Mouse (Mus musculus): Measurements from ENCODE around the gene BC030867. TPM values are rescaled to one million over a fixed set of nuclear protein-coding genes. Genes with fewer than 3 reads are reported as not detected.

Gene BC030867
- total RNA-seq, 1 experiment from 2014 or later, result 4.9 TPM

DNA sequence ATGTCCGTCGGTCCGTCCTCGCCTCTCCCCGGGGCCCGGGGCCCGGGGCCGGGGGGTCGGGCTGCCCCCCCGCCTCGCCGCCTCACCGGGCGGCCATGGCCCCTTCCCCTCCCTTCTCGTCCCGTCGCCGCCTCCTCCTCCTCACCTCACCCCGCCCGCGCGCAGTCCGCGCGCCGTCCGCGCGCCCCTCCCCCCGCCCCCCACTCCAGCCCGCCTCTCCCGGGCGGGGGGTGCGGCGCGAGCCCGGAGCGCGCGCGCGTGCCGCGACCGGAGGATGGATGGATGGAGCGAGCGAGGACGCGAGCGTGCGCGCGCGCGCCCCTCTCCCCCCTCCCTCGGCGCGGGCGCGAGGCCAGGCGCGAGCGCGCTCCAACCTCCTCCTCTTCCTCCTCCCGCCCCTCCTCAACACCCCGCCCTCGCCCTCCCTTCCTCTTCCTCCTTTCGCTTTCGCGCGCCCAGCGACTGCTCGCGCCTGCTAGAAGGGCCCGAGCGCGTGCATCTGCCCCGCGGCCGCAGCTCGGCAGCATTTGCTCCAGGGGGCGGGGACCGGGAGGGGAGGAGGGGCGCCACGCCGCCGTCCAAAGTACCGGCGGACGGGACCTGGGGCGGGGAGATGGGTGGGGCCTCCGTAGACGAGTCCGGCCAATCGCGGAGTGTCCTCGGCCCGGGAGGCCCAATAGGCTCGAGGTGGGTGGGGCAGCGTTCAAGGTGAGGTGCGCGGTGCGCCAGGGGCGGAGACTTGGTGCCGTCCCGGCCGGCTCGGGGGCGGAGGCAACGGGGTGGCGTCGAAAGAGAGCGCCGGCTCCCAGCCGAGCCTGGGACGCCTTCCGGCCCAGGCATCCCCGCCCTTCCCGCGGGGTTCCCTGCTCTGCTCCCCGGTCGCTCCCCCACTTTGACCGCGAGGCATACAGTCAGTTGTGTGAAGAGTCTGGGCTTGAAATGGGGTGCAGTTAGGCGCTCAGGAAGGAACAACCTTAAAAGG lies 48.1 kb downstream of the BC030867 start, which contains the start of gene Atxn7l3:
Atxn7l3 (minus strand) TSS at position 141 of the 982 bp plus-strand sequence.
- peak; percentile 93 to 94 for ATAC-seq (replicated peaks in 1 of 2; ENCODE audit: insufficient read depth in 1 of 2, low FRiP score in 2 of 2, low TSS enrichment in 1 of 2, low read depth in 1 of 2, poor library complexity in 2 of 2, severe bottlenecking in 2 of 2)

DNA sequence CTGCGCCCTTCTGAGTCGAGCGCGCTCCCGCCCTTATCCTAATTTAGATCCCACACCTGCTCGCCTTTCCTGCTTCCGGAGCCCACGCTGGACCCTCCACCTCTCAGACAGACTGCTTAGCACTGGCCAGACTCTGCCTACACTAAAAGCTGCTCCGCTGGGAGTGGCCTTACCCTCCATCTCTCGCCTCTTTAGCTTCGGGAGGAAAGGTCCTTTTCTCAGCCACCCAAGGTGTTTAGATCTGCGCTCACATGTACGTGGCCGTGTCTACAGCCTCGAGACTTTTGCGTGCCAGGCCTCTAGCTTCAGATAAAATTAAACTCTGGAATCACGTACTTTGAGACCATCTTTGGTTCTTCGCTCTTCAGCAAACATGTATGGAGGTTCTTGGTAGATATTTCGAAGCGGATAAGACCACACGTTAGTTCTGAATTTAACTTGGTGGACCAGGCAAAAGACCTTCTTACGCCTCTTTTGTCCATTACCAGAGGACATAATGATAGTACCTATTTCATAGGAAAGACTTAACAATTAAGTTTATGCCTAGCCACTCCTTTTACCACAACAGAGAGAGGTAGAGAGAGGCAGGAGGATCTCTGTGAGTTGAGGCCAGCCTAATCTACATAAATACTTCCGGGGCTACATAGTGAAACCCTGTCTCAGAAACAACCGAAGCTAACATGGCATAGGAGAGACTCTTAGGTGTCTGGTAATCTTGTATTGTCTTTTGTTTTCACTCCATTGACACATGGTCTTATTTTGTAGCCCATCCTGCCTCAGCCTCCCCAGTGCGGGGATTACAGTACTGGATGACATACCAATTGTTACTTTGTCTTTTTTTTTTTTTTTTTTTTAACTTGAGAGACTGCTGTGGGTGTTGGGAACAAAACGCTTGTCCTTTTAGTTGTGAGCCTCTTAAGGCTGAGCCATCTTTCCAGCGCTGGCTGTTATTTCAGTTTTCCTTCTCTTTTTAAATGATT lies 49.2 kb downstream of the BC030867 start:
- peak; percentile 2 to 4; a peak in 2 of 4 replicates for ATAC-seq (replicated peaks in 1 of 2; ENCODE audit: insufficient read depth in 1 of 2, low FRiP score in 2 of 2, low TSS enrichment in 1 of 2, low read depth in 1 of 2, poor library complexity in 2 of 2, severe bottlenecking in 2 of 2)

DNA sequence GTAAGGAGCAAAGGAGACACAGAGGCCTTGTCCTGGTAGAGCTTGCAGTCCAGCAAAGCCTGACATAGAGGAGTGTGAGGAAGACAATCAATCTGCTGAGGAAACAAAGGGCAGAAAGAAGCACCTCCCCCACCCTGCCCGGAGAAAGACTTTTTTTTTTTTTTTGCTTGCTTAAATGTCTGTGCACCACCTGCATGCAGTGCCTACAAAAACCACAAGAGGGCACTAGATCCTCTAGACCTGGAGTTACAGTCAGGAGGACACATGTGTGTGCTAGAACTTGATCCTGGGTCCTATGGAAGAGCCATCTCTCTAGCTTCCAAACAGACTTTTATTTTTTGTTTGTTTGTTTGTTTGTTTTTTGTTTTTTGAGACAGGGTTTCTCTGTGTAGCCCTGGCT lies 51.2 kb downstream of the BC030867 start:
- no peak for ATAC-seq (replicated peaks in 1 of 2; ENCODE audit: insufficient read depth in 1 of 2, low FRiP score in 2 of 2, low TSS enrichment in 1 of 2, low read depth in 1 of 2, poor library complexity in 2 of 2, severe bottlenecking in 2 of 2)

DNA sequence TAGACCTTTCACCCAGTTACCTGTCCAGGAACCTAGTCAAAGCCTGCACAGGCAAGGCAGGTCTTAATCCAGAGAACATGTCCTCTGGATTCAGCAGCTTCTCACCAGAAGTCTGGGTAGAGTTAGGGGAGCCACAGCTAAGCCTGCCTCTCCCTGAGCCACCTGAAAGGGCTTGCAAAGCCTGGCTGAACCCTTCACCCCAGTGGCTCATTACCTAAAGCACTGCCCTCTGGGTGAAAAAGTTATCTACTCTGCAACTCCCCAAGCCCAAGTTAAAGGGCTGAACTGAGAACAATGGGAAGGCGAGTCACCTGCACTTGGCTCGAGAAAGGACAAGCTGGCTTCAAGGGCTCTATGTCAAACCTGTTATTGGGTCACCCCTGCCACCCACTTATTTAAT lies 55.5 kb downstream of the BC030867 start:
- no peak for ATAC-seq (replicated peaks in 1 of 2; ENCODE audit: insufficient read depth in 1 of 2, low FRiP score in 2 of 2, low TSS enrichment in 1 of 2, low read depth in 1 of 2, poor library complexity in 2 of 2, severe bottlenecking in 2 of 2)

DNA sequence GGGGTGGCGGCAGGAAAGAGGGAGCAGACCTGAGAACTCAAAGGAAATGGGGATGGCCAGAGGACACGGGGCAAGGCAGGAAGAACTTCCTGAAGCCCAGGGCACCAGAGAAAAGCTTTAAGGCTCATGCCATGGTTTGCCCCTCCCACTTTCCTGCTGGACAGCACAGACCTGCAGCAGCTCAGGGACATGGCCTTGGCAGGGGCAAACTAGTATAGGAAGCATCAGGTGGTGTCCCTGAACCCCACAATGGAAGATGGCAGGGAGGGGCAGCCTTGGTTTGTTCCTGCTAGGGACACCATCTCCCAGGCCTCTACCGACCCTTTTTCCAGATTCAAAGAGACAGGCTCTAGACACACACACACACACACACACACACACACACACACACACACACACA lies 56.7 kb downstream of the BC030867 start:
- no peak for ATAC-seq (replicated peaks in 1 of 2; ENCODE audit: insufficient read depth in 1 of 2, low FRiP score in 2 of 2, low TSS enrichment in 1 of 2, low read depth in 1 of 2, poor library complexity in 2 of 2, severe bottlenecking in 2 of 2)

DNA sequence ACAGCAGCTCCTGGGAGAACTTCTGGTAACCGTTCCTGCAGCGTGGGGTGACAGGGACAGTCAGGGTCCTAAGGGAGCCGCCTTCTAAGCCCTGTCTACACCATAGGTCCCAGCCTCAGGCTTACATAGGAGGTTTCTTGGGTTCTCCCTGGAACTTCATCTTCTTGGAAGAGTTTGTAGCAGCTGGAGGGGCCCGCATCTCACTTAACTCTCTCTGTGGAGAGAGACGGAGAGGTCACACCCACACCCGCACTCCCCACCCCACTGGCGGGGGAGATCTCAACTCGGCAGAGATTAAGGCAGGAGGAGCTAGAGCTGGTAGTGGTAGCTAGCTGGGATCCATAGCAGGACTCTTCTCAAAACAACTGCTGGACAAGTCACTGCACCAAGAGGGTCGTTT lies 59.4 kb downstream of the BC030867 start:
- no peak for ATAC-seq (replicated peaks in 1 of 2; ENCODE audit: insufficient read depth in 1 of 2, low FRiP score in 2 of 2, low TSS enrichment in 1 of 2, low read depth in 1 of 2, poor library complexity in 2 of 2, severe bottlenecking in 2 of 2)

DNA sequence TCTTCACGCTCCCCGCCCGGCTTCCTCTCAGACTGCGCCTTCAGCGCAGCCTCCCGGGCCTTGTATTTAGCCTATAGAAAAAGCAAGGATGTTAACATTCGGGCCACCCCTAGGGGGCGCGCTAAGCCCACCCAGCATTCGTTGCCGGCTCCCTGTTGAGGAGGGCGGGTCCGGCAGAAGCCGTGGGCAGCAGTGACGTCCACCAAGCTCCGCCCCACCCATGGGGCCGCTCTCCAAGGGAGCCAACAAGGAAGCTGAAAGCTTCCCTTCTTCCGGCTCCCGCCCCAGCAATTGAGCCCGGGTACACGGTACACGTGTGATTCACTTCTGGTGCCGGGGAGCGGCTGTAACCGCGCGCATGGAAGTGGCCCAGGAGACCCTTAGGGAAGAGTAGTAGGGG lies 60.3 kb downstream of the BC030867 start:
- peak; percentile 95 to 96 for ATAC-seq (replicated peaks in 1 of 2; ENCODE audit: insufficient read depth in 1 of 2, low FRiP score in 2 of 2, low TSS enrichment in 1 of 2, low read depth in 1 of 2, poor library complexity in 2 of 2, severe bottlenecking in 2 of 2)

DNA sequence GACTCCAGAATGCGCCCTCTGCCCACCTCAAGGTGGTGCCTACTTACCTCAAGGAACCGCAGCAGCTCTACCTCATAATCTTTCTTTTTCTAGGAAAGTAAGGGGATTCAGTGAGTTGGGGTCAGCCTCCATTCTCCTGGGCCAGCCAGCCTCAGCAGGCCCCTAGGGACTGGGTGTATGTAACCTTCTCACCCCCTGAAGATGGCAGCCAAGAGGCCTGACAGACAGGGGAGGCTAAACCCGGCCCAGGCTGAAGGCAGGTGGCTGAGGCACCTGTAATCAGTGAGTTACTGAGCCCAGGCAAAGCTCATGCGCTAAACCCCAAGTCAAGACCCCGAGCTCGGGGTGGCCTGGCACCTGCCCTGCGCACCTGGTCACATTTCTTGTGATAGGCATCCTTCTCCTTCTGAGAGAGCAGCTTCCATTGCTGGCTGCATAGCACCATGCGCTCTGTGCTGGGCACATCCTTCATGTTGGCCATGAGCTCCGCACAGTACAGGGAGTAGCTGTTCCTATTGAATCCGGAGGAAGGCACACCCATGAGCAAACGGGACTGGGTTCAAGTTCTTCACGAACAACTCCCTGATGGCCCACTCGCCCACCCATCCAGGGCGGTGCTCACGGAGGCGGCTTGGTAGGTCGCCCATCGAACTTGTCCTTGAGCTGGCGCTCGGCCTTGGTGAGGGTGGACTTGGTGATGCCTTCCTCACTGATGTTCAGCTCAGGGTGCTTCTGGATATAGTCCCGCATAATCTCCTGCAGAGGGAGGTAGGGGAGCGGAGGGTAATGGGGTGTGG lies 61.3 kb downstream of the BC030867 start:
- no peak for ATAC-seq (replicated peaks in 1 of 2; ENCODE audit: insufficient read depth in 1 of 2, low FRiP score in 2 of 2, low TSS enrichment in 1 of 2, low read depth in 1 of 2, poor library complexity in 2 of 2, severe bottlenecking in 2 of 2)

DNA sequence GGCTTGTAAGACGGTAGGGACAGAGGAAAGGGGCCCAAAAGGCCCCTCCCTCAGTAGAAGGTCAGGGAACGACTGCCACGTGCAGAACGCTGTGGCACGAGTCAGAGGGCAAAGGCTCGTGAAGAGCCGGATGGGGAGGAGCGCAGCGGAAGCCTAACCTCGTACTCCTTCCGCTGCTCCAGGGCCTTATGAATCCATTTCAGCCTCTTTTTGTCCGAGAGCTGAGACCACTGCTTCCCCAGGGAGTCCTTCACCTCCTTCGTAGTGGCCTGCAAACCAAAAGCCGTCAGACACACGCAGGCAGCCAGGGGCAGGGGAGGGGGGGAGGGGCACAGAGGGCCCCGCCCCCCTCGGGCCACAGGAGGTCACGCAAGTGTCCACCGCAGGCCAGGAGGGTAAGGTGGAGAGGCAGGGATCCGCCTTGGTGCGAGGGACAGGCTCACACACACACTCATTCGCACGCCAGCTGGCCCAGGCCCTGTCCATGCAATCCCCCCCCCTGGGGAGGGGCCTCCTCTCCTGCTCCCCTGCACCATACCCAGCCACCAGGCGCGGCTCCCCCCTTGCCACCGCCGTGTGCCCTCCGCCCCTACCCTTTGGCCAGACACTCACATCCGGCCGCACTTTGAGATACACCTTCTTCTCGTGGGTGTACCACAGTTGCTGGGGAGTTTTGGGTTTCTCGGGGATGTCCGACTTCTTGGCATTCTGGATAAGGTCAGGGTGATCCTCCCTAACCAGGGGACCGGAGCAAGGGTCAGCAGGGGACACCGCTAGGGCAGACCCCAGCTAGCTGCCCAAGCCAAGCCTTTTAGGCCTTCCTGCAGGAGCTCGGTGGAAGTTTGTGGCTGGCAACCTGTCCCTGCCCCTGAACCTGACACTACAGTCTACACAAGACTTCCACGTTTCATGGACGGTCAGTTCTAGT lies 62.4 kb downstream of the BC030867 start:
- ATAC-seq (replicated peaks in 1 of 2; ENCODE audit: insufficient read depth in 1 of 2, low FRiP score in 2 of 2, low TSS enrichment in 1 of 2, low read depth in 1 of 2, poor library complexity in 2 of 2, severe bottlenecking in 2 of 2), result no peak

DNA sequence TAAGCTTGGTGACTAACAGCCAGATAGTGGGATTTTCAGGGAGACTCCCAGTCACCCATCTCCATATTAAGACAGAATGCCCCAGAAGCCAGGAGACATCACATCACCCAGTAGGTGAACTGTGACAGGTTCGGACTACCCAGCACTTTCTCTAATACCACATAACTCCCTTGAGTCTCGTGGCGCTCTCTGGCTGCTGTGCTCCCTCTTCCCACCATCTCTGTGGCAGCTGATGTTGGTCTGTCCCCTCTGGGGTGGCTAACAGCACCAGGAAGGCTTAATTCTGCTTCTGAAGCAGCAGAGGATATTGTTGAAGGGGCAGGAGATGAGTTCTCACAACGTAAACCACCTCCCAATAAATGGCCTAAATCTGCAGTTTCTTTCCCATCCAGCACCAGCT lies 63.3 kb downstream of the BC030867 start:
- no peak for ATAC-seq (replicated peaks in 1 of 2; ENCODE audit: insufficient read depth in 1 of 2, low FRiP score in 2 of 2, low TSS enrichment in 1 of 2, low read depth in 1 of 2, poor library complexity in 2 of 2, severe bottlenecking in 2 of 2)

DNA sequence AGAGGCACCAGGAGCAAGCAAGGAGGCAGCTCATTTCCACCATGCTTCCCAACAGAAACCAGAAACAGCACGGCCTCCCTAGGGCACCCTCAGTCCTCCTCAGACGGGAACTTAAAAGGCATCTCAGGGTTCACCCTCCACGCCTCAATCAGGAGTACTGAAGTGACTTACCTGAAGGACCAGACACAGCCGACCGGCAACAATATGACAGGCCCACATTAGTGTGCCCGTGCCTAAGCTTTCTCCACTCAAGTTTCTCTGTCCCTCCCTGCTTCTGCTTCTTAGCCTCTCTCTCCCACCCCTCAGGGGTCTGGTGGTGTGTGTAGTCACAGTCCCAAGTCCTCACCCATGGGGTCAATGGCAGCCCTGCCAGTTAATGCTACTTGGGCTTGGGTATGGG lies 63.9 kb downstream of the BC030867 start:
- ATAC-seq (replicated peaks in 1 of 2; ENCODE audit: insufficient read depth in 1 of 2, low FRiP score in 2 of 2, low TSS enrichment in 1 of 2, low read depth in 1 of 2, poor library complexity in 2 of 2, severe bottlenecking in 2 of 2), result no peak

DNA sequence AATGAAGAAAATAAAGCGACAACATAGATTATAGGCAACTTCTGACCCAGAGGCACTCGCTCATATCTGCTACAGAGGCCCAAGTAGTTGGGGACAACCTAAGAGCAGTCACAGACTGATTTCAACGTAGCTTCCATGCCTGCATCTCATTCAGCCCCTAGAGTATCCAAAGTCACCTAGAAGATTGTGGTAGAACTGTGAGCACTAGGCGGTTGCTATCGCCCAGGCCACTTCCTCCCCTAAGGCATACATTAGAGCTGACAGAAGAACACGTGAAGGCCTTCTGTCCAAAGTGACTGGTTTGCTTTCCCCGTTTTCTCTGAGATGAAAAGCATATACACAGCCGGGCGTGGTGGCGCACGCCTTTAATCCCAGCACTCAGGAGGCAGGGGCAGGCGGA lies 65.6 kb downstream of the BC030867 start:
- ATAC-seq (replicated peaks in 1 of 2; ENCODE audit: insufficient read depth in 1 of 2, low FRiP score in 2 of 2, low TSS enrichment in 1 of 2, low read depth in 1 of 2, poor library complexity in 2 of 2, severe bottlenecking in 2 of 2), result no peak

Other genes starting within 250 kb of the BC030867 start
- gene Mpp3, start 220.4 kb upstream of the BC030867 start, total RNA-seq (2017), result 0.19 and 0.40 TPM in 2 replicates
- gene Cd300lg, start 207.4 kb upstream of the BC030867 start, total RNA-seq (2017), result not detected in 2 replicates
- gene Mpp2, start 160.4 kb upstream of the BC030867 start, total RNA-seq (2017), result 0.13 and 4.1 TPM in 2 replicates
- not detected in 2 replicates for gene Ppy, start 147.6 kb upstream of the BC030867 start, total RNA-seq (2017)
- gene Pyy, start 141.1 kb upstream of the BC030867 start, total RNA-seq (2017), result not detected in 2 replicates
- 0.31 and 0.65 TPM in 2 replicates for gene Nags, start 103.4 kb upstream of the BC030867 start, total RNA-seq (2017)
- 13.6 and 14.8 TPM in 2 replicates for gene Tmem101, start 92.5 kb upstream of the BC030867 start, total RNA-seq (2017)
- 50.5 and 74.3 TPM in 2 replicates for gene Lsm12, start 63.6 kb upstream of the BC030867 start, total RNA-seq (2017)
- 27.8 and 42.7 TPM in 2 replicates for gene G6pc3, start 59.3 kb upstream of the BC030867 start, total RNA-seq (2017)
- 13.2 and 25.3 TPM in 2 replicates for gene Hdac5, start 18.7 kb upstream of the BC030867 start, total RNA-seq (2017)
- 1.3 TPM in 1 of 2 replicates, not detected in the other for gene Asb16, start 19.9 kb downstream of the BC030867 start, total RNA-seq (2017)
- 23.1 and 32.1 TPM in 2 replicates for gene Tmub2, start 36.0 kb downstream of the BC030867 start, total RNA-seq (2017)
- 24.4 and 26.5 TPM in 2 replicates for gene Atxn7l3, start 47.7 kb downstream of the BC030867 start, total RNA-seq (2017)
- 166 and 196 TPM in 2 replicates for gene Ubtf, start 70.9 kb downstream of the BC030867 start, total RNA-seq (2017)
- gene Slc4a1, start 117.3 kb downstream of the BC030867 start, total RNA-seq (2017), result 3.7 and 9.8 TPM in 2 replicates
- 1.5 and 5.6 TPM in 2 replicates for gene Rundc3a, start 144.5 kb downstream of the BC030867 start, total RNA-seq (2017)
- gene Slc25a39, start 159.1 kb downstream of the BC030867 start, total RNA-seq (2017), result 24.3 and 28.5 TPM in 2 replicates
- gene Grn, start 181.4 kb downstream of the BC030867 start, total RNA-seq (2017), result 28.1 and 35.6 TPM in 2 replicates
- 8.1 and 13.5 TPM in 2 replicates for gene Fam171a2, start 198.8 kb downstream of the BC030867 start, total RNA-seq (2017)
- gene Itga2b, start 221.2 kb downstream of the BC030867 start, total RNA-seq (2017), result 39.8 and 44.3 TPM in 2 replicates

Measured in hematopoietic stem cell, adult 5-6 weeks (primary cell).